Mouse (Mus musculus) frontal cortex, adult 2 months (tissue): ENCODE measurements around the gene Car3. TPM values are rescaled to one million over a fixed set of nuclear protein-coding genes. Genes with fewer than 3 reads are reported as not detected.
A peak's percentile ranks its signal among the peaks of the same experiment; 100 is the strongest.

Experiments
- DNase-seq, 2 experiments: peaks; one replicate each; pipeline ENCODE4 v3.0.0; 2022; ENCODE audit warnings: low spot score in 1 of 2; ENCODE audit errors: extremely low spot score in 1 of 2
- polyA plus RNA-seq: library from polyadenylated mRNA; depleted of rRNA; stranded (reverse); fragments of >200 nt; gene quantifications from 2 replicates; pipeline ENCODE4 v1.2.3, GENCODE M21; 2012; rRNA removed

Car3 gene
- polyA plus RNA-seq, 1 experiment, result 2.0 TPM

- DNase-seq, result no peak
Measured at GRCm38 (mm10) chr3:14903380-14903779, 40.1 kb downstream of the Car3 start.

DNA sequence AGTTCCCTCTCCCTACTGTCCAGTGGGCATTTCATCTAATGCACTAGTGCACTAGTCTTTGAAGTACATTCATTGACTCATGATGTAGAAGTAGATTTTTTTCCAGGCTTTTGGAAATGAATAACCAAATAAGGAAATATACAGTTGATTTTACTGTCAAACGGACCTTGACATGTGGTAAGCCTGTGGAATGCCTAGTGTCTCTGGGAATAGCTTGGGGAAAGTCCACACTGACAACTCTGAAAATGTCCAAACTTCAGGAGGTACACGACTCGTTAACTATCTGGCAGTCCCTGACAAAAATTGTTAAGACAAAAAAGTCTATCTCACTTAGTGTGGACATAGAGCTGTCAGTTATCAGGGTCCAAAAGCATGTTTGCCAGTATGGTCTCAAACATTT, 40.9 kb downstream of the Car3 start:
- DNase-seq, result no peak

DNA sequence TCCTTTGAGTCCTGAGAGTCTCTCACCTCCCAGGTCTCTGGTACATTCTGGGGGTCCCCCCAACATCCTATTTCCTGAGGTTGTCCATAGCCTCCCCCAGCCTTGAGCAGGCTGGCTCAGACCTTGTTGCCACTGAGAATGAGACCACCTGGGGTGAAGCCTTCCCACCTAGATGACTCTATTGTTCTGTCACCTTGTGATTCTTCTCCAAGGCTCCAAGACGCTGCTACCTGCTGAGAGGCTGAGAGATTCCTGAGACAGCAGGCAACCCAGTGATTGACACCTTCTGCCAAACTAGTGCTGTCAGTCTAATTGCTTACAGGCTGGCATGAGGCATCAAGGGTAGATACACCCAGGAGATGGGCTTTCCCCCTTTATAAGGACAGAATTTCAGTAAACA, 44.0 kb downstream of the Car3 start:
- no peak for DNase-seq

GRCm38 (mm10) chr3:14911992-14912582, 48.8 kb downstream of the Car3 start:
- no peak for DNase-seq

GRCm38 (mm10) chr3:14913774-14914173, 50.5 kb downstream of the Car3 start:
- no peak for DNase-seq

DNA sequence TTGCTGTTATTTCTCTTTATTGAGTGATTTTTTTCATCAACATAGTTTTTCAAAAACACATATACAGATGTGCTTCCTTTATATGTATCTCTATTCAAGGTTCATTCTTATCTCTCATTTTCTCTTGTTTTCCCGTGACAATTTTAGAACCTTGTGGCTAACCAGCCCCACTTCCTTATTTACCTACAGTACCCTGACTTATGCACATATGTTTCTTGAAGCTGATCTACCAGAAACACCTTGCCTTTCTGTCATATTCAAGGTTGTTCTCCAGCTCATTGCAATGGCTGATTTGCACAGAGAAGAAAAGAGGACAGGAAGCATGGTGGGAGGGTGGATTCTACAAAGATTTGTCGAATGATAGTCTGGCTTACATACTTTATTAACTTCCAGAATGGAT, 52.0 kb downstream of the Car3 start:
- no peak for DNase-seq

DNA sequence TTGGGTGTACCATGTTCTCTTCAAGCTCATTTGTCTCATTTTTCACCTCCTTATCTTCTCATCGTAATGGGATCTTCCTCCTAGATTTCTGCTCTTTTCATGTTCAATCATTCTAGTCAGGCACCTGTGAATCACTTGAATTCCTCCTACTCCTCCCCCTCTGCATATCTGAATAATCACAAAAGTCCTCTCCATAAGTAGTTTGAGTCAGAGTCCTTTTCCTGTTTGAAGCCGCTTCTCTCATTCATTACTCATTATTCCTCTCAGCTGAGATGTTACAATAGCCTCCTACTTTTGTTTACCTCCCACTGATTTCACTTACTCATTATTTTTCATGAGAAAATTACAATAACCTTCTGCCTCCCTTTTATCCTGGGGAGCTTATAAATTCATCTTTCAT, 53.9 kb downstream of the Car3 start:
- DNase-seq, result peak in 1 of 2 experiments; percentile 16

Other genes starting within 250 kb of the Car3 start
- gene Car13, start 221.8 kb upstream of the Car3 start, polyA plus RNA-seq, result 1.4 and 1.6 TPM in 2 replicates
- gene Car1, start 55.1 kb upstream of the Car3 start, polyA plus RNA-seq, result 0.11 TPM in 1 of 2 replicates, not detected in the other
- 372 and 405 TPM in 2 replicates for gene Car2, start 22.8 kb downstream of the Car3 start, polyA plus RNA-seq